Mouse (Mus musculus): ENCODE data around the gene Glul.
A peak's percentile ranks its signal among the peaks of the same experiment; 100 is the strongest.
"Not testable (repeated sequence)": the region's sequence is repeated elsewhere in the genome, so short reads cannot be mapped to it uniquely, and the experiment has no call there.

The Glul gene

DNA sequence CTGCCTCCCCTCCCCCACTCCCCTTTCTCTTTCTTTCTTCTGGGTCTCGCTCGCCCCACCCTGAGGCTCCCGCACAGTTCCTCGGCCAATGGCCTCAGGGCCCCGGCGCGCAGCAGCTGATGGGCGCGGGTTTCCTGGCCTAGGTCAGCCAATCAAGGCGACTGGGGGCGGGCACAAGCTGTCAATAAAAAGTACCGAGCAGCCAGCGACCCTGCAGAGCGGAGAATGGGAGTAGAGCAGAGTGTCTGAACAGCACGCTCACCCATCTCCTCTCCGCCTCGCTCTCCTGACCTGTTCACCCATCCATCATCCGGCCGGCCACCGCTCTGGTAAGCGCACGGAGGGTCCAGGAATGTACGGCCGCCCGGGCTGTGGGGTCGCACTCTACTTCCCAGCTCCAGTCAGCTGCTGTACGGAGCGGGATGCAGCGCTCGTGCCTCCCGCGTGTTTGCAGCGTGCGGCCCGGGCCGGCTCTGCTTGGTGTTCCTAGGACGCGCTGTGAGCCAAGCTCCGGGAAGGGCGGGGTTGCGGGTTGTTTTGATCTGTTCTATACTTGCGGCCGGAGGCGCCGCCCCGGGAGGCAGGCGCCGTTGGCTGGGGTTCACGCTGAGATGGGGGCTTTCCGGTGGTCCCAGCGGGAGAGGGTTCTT lies at the start of gene Glul, which contains the start of gene Teddm2:
Gene Glul (plus strand): TSS at position 214 of the 650 bp plus-strand sequence.
Gene Teddm2 (minus strand): TSS at position 498 of the 650 bp plus-strand sequence.
- peak; percentile 95 for DNase-seq

DNA sequence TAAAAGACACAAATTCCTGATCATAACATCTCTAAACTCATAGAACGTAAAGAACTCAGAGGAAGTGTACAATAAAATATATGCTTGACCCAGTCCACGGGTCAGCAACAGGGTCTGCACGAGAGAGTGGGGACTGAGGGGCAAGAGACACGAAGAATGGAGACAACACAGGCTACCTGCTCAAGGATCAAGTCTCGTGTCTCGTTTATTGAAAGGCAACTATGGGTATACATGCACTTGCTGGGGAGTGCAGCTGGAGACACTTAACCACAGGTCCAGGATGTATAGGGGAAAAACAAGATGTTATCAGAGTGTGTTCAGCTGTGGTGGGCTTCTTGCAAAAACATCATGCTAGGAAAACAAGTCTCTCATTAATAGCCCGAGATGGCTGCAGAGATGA lies 47.0 kb upstream of the Glul start:
- DNase-seq, result not testable (repeated sequence)

GRCm38 (mm10) chr1:153855946-153856345 lies 43.8 kb upstream of the Glul start:
- no peak for DNase-seq

DNA sequence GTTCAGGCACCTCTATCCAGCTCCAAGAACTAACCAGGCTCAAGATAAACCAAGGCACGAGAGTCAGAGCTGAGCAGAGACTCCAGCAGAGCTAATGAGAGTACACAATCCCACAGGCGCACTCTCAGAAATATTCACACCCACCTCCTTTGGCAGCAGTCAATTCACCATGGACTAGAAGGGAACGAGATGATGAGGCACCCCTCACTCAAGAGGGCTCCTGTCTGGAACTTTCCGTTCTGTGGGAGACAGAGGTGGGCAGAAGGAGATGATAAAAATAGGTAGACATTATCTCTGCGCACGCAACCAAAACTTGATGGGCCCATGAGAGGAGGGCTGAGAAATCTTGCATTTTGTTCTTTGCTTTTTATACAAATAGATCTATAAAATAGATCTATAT lies 25.7 kb upstream of the Glul start, which contains the start of gene Teddm1b:
Gene Teddm1b (plus strand): TSS at position 301 of the 400 bp plus-strand sequence.
- DNase-seq, result no peak

DNA sequence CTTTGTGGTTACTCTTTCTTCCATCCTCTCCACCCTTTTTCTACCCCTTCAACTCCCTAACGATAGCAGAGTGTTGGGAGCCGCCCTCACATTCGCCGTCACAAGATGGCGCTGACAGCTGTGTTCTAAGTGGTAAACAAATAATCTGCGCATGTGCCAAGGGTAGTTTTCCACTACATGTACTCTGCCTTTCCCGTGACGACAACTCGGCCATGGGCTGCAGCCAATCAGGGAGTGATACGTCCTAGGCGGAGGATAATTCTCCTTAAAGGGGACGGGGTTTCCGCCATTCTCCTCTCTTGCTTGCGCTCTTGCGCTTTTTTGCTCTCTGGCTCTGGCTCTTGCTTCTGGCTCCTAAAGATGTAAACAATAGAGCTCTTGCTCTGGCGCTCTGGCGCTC lies 19.4 kb upstream of the Glul start:
- DNase-seq, result not testable (repeated sequence)

GRCm38 (mm10) chr1:153886024-153886633 lies 13.6 kb upstream of the Glul start:
- no peak for DNase-seq

- DNase-seq, result no peak
Measured at GRCm38 (mm10) chr1:153890121-153890520, 9.6 kb upstream of the Glul start.

DNA sequence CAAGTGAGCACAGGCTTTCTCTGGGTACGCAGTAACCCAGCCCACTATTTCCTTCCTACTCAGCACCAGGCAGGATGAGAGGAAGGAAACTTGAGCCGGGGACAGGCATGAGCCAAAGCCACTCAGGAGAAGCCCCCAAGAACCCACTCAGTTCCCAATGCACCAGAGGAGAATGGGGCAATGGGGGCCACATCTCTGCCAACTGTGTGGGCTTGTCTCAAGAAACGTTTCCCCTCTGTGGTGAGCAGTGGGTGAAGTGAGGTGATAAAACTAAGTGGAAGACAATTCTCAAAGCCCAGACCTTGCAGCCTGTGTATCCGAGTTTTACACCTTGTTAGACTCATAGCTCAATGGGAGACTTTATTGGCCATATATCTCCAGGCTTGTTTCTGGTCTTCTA lies 8.3 kb upstream of the Glul start, which contains the start of gene Teddm1a:
Gene Teddm1a (plus strand): TSS at position 301 of the 400 bp plus-strand sequence.
- no peak for DNase-seq

DNA sequence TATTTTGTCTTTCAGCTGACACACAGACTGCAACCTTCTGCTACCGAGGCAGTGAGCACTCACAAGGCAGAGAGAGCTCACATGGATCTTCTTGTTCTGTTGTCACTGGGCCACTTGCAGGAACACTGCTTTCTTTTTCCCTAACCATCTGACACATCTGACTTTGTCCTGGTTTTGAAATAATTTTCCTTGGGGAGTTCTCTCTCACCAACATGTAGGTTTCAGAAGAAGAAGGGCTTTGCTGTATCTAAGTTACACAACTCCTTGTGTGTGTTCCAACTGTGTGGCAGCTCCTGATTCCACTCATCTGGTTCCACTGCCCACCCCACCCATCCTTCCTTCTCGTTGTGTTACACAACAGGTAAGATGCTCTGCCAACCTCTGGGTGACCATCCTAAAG lies 6.0 kb upstream of the Glul start:
- no peak for DNase-seq

DNA sequence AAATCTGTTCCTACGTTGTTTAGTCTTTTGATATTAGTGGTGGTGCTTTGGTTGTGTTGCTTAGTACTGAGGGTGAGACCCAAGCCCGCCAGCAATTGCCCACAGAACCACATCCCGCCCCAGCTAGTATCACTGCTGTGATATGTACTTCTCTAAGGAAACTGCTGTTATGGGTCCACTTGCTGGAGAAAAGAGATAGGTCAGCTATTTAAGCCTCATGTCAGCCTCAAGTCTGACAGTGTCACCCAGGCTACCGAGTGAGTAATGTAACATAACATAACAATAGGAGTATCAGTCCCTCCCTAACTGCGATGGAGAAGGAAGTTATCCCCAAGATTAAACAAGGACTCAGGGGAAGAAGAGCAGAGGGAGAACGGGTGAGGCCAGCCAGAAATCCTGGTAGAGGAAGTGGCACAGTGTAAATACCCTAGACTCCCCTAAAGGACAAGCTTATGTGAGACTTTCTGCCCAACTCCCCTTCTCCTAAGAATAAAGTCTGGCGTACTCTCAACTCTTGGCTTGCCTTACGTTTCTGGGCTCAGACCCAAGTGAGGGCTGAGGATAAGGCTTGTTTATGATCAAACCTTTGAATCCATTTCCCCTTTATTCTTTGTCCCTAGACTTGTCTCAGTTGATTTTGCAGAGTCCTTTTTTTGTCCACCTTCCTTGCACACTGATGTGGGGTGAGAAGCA lies 5.4 kb upstream of the Glul start:
- no peak for DNase-seq

DNA sequence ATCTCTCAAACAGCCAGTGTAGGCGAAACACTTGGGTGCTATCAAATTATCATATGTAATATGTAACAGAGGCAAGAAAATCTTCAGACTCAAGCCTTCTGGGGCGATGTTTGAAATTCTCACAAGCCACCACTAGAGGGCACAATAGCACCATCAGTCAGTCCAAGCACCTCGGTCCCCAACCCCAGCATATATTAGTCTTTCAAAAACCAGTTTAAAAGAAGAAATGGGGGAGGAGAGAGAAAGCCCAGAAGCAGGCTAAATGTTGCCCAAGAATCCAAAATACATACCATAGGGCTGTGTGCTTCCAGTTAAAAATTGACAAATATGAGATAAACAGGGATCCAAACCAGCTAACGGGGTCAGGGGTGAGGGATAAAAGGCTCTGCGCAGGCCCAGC lies 4.8 kb upstream of the Glul start:
- DNase-seq, result peak; percentile 45

DNA sequence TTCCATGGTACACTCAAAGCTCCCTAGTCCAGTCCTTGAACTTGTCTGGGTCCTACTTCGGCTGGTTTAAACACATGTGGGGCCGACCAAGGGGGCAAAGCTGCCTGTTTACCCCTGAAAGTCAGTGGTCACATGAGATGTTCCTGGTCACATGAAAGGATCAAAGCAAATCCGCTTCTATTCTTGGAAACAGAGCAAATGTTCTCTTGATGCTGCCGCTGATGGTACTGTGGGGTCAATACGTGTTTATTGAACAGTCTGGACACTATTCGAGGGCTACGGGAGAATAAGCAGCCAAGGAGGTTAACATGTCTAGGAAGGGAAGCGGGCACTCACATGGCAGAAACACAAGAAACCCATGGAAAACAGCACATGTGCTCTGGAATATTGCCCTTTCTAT lies 2.5 kb upstream of the Glul start:
- DNase-seq, result no peak

GRCm38 (mm10) chr1:153898989-153899730 lies 584 bp upstream of the Glul start:
- peak; percentile 23 for DNase-seq

DNA sequence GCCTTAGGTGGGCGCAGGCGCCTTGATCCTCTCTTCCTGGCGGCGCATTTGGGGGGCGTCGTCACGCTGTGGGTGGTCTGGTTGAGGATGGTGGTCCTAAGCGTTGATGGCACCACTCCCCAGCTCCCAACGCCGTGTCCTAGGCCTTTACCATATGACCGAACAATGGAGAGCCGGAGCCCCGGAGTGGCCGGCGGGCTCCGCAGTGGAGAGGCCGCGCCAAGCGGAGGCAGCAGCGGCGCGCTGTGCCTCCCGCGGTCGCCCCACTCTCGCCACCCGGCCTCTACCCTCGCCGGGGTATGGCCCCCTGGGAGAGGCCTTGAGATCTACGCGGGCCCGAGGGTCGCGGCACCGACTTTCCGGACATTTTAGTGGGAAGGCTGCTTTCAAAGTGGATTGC lies 637 bp downstream of the Glul start:
- DNase-seq, result no peak

- DNase-seq, result peak; percentile 27
Measured at GRCm38 (mm10) chr1:153900860-153901730, 1.4 kb downstream of the Glul start.

- DNase-seq, result no peak
Measured at GRCm38 (mm10) chr1:153903006-153903405, 3.3 kb downstream of the Glul start.

DNA sequence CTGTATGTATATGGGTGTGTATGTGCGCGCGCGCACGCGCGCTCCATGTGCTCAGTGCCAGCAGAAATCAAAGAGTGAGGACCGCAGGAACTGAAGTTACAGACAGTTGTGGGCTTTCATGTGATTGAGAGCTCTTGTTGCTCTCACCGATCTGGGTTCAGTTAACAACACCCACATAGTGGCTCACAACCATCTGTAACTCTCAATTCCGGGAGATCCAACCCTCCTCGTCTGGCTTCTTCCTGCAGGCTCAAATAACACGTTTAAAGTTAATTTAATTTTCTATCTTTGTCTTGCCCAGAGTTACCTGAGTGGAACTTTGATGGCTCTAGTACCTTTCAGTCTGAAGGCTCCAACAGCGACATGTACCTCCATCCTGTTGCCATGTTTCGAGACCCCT lies 4.5 kb downstream of the Glul start:
- no peak for DNase-seq

GRCm38 (mm10) chr1:153905884-153906283 lies 6.1 kb downstream of the Glul start:
- no peak for DNase-seq

GRCm38 (mm10) chr1:153908208-153908607 lies 8.5 kb downstream of the Glul start:
- DNase-seq, result no peak

- DNase-seq, result no peak
Measured at GRCm38 (mm10) chr1:153908741-153909140, 9.0 kb downstream of the Glul start.

GRCm38 (mm10) chr1:153909213-153909962 lies 9.6 kb downstream of the Glul start:
- no peak for DNase-seq

DNA sequence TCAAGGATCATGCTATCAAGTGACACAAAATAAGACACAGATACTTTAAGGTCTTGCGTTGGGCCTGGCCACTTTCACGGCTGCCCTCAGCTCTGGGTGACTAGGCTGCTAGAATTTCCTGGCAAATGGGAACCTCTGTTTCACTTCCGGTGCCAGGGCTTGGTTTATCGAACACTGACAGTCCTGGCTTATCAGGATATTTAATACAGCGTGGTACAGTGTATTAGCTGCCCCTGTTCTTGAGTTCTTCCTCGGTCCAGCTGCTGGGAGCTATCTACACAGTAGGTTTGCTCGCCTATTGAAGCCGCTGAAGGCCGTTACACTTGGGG lies 10.2 kb downstream of the Glul start:
- no peak for DNase-seq

Data from cerebellum, adult 11-12 months (tissue).